Mouse (Mus musculus) thymus, adult 18-20 months (tissue): ENCODE measurements around the gene Aldh3b1.
"Not testable (repeated sequence)": the region's sequence is repeated elsewhere in the genome, so short reads cannot be mapped to it uniquely, and the experiment has no call there.

Experiments used
- DNase-seq, 2 experiments: peaks; one replicate each; pipeline ENCODE4 v3.0.0; 2022; ENCODE audit warnings: mixed read lengths in 2 of 2

Aldh3b1 gene

GRCm38 (mm10) chr19:3929211-3929941, at the start of gene Aldh3b1:
Gene Aldh3b1 (minus strand): TSS chr19:3929808.
- peak in 1 of 2 experiments; percentile 42 for DNase-seq

DNA sequence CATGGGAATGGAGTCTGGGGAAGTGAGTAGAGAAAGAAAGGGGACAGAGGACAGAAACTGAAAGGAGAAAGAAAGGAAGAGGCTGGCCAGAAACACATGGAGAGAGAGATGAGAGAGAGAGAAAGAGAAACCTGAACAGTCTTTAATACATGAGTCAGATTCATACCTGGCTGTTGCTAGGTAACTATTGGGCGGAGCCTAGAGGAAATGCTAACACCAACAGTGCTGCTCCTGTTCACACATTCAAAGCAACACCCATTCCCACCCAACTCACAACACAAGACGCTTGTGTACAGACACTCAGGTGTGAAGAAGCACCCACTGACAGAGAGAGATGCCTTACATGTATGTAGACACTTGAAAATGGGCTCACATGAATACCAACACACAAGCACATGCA, 46.3 kb upstream of the Aldh3b1 start:
- no peak for DNase-seq

GRCm38 (mm10) chr19:3974608-3975007, 45.0 kb upstream of the Aldh3b1 start:
- not testable (repeated sequence) for DNase-seq

GRCm38 (mm10) chr19:3972229-3972628, 42.6 kb upstream of the Aldh3b1 start, which contains the start of gene Aldh3b2:
Gene Aldh3b2 (plus strand): TSS chr19:3972328.
- DNase-seq: no peak

- no peak for DNase-seq
Observed at GRCm38 (mm10) chr19:3967258-3967657, 37.6 kb upstream of the Aldh3b1 start.

- no peak for DNase-seq
Observed at GRCm38 (mm10) chr19:3966330-3967075, 36.9 kb upstream of the Aldh3b1 start.

- DNase-seq: no peak
Observed at GRCm38 (mm10) chr19:3964030-3964429, 34.4 kb upstream of the Aldh3b1 start.

DNA sequence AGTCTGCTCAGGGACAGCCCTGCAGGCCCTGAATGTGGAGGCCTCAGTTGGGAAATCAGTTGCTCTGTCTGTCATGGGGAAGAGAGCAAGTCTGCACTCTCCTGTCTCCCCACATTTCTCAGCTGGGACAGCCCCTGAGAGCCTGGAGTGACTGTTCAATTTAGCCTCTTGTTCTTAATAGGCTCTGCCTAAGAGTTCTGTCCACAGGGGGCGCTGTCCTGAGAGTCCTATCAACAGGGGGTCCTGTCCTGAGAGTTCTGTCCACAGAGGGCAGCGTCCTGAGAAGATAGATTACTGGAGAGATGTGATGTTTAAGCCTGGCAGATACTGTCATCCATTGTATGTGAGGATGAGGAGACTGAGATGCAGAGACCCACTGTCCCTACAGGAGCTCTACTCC, 32.9 kb upstream of the Aldh3b1 start:
- no peak for DNase-seq

- DNase-seq: not testable (repeated sequence)
Observed at GRCm38 (mm10) chr19:3961805-3962204, 32.2 kb upstream of the Aldh3b1 start.

DNA sequence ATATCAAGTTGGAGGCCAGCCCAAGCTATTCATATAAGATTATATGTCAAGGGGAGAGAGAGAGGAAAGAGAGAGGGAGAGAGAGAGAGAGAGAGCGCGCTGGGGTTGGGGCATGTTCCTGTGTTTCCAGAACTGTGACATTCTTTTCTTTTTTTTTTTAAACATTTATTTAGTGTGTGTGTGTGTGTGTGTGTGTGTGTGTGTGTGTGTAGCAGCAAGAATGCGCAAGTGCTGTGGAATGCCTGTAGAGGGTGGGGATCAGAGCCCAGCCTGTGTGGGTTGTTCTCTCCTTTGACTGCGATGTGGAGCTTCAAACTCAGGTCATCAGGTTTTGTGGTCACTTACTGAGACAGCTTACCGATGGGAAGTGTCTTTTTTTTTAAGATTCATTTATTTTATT, 30.6 kb upstream of the Aldh3b1 start:
- DNase-seq: no peak

- no peak for DNase-seq
Observed at GRCm38 (mm10) chr19:3959030-3959429, 29.4 kb upstream of the Aldh3b1 start.

GRCm38 (mm10) chr19:3958470-3958869, 28.9 kb upstream of the Aldh3b1 start, which contains the start of gene Aldh3b3:
Gene Aldh3b3 (plus strand): TSS chr19:3958645.
- DNase-seq: no peak

GRCm38 (mm10) chr19:3957296-3958036, 27.9 kb upstream of the Aldh3b1 start:
- DNase-seq: not testable (repeated sequence)

DNA sequence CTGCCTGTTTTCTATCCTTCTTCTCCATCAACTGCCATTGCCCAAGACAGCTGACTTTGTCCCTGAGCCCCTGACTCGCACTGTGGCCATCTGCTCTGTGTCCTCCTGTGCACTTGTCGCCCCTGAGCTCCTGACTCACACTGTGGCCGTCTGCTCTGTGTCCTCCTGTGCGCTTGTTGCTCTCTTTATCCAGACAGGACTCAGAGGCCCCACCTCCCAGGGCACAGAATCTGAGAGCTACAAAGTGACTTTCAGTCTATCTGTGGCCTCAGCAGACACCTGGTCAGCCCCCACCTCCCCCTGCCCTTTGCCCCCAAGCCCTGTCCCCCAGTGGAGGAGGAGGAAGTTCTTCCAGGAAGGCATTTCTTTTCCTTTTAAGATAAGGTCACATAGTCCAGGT, 26.2 kb upstream of the Aldh3b1 start:
- no peak for DNase-seq

- DNase-seq: no peak
Observed at GRCm38 (mm10) chr19:3955033-3955432, 25.4 kb upstream of the Aldh3b1 start.

GRCm38 (mm10) chr19:3952099-3952498, 22.5 kb upstream of the Aldh3b1 start:
- no peak for DNase-seq

- DNase-seq: no peak
Observed at GRCm38 (mm10) chr19:3951461-3951860, 21.9 kb upstream of the Aldh3b1 start.

GRCm38 (mm10) chr19:3950331-3950730, 20.7 kb upstream of the Aldh3b1 start:
- DNase-seq: no peak

DNA sequence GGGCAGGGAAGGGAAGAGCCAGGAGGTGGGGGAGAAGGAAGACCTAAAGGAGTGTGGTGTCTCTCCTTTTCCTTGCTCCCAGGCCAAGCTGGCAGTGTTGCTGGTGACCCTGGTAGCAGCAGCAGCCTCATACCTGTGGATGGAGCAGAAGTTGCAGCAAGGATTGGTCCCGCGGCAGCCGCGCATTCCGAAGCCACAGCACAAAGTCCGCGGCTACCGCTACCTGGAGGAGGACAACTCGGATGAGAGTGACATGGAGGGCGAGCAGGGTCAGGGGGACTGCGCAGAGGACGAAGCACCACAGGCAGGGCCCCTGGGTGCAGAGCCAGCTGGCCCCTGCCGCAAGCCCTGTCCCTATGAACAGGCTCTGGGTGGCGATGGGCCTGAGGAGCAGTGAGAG, 18.9 kb upstream of the Aldh3b1 start:
- no peak for DNase-seq

- DNase-seq: no peak
Observed at GRCm38 (mm10) chr19:3947813-3948212, 18.2 kb upstream of the Aldh3b1 start.

GRCm38 (mm10) chr19:3946715-3947114, 17.1 kb upstream of the Aldh3b1 start:
- peak in 1 of 2 experiments; percentile 36 for DNase-seq

DNA sequence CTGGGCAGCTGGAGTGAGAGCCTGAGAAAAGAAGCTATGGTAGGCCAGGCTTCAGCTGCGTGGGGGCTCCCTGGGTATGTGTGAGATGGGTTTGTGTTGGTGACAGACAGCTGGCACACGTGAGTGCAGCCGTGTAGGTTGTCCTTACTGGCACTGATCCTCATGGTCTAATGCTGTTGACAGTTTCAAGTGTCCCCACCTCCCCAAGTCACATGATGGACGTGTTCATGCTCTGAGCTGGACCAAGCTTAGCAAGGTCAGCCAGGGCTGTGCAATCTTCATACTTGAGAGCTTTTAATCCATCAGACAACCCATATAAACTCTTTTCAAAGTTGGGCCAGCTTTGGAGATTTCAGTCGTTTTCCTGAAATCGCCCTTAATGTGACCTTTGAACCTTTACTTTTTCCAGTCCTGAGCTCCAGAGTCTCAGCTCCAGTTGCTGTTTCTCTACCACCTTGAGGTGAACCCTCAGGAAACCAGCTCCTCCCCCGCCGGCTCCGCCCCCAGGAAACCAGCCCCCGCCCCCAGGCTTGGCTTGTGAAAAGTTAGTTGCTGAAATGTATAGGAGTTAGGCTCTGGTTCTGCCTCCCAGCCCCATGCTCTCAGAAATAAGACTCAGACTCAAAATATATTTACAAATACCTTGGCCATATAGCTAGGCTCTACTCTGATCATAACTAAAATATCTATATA, 16.4 kb upstream of the Aldh3b1 start:
- DNase-seq: peak; percentile 45
